Mouse (Mus musculus): Measurements from ENCODE around the gene Cxcl14. TPM values are rescaled to one million over a fixed set of nuclear protein-coding genes. Genes with fewer than 3 reads are reported as not detected.
A peak's percentile ranks its signal among the peaks of the same experiment; 100 is the strongest.

Gene Cxcl14
- polyA plus RNA-seq, 1 experiment from 2014 or later: 0.59 TPM

DNA sequence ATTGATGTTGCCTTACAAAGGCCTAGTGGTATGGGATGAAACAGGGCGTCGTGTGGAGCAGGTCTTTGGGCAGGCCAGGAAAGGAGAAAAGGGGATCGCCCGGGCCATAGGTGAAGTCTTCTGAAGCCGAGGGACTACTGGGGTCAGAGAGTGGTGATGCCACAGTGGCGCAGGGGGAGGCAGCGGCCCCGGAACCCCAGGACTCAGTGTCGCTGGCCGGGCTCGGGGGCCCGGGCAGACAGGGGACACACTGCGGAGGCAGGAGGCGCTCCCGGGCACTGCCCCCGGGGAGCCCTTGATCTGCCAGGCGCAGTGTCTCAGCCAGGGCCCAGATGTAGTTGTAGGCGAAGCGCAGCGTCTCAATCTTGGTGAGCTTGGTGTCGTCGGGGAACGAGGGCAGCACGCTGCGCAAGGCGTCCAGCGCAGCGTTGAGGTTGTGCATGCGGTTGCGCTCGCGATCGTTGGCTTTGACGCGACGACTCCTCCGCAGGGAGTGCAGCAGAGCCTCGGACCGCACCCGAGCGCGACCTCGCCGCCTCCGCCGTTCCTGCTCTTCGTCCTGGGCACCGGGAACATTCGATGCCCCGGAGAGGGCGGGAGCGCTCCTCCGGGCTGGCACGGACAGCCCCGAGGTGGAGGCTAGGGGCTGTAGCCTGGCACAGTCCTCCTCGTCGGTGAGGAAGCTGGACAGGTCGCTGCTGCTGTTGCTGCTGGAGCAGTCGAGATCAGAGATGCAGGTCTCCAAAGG is 45.0 kb downstream of the Cxcl14 start:
- WGBS: under 1% methylated on average over 55 of the region's 59 CpGs
- H3K4me2 ChIP-seq (ENCODE audit: low read length): no peak overlapping the region
- peaks cover 100% of the 10 kb centered on the region for H3K27me3 ChIP-seq (ENCODE audit: control insufficient read depth, insufficient read depth, low read length)
- peaks cover 0 to 2% of the 10 kb centered on the region in 2 experiments; a peak in 2 of 4 replicates for H3K4me1 ChIP-seq (ENCODE audit: control insufficient read depth in 2 of 2, insufficient read depth in 2 of 2, low read length in 2 of 2)
- H3K36me3 ChIP-seq (ENCODE audit: control insufficient read depth, insufficient read depth, low read length): no peaks in the 10 kb centered on the region
- ATAC-seq (ENCODE audit: insufficient number of reproducible peaks, insufficient read depth, low FRiP score, low read depth): no peak
- no peak overlapping the region for H3K9ac ChIP-seq (ENCODE audit: low read length)
- no peaks in the 10 kb centered on the region for H3K9me3 ChIP-seq (ENCODE audit: control insufficient read depth, low read length)
- H3K27ac ChIP-seq (replicated peaks in 1 of 2; ENCODE audit: control insufficient read depth in 1 of 2, insufficient read depth in 1 of 2, low read depth in 2 of 2, low read length in 2 of 2): no peak overlapping the region
- 0 out of 4 replicates have a peak overlapping the region, but pooled peaks of 1 of the 2 experiments have one; percentile 32 for H3K4me3 ChIP-seq (ENCODE audit: control insufficient read depth in 1 of 2, insufficient read depth in 1 of 2, low read depth in 1 of 2, low read length in 2 of 2)

DNA sequence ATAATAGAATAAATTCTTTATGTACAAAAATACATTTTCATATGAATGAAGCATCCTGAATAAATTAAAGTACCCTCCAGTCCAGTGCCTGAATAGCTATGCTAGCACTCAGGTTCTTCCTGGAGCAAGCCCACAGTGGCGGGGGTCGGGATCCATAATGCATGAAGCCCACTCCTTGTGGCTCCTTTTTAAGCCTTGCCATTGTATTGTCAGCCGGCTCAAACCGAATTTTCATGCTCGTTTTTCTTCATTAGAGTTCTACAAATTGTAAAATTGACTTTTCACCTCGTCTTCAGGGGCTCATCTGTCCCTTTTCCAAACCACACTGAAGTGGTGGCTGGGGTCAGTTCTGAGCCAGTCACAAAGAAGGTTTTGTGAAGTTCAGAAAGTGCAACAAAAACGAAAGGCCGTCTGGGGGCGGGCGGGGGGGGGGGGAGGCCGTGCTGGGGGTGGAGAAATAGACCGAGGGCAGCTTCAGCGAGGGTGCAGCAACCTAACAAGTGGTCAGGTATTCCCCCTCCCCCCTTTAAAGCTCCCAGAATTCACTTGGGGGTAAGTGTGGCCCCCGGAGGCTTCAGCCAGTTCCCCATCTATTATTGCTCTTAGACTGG is 45.7 kb downstream of the Cxcl14 start:
- no peak overlapping the region for H3K4me2 ChIP-seq (ENCODE audit: low read length)

DNA sequence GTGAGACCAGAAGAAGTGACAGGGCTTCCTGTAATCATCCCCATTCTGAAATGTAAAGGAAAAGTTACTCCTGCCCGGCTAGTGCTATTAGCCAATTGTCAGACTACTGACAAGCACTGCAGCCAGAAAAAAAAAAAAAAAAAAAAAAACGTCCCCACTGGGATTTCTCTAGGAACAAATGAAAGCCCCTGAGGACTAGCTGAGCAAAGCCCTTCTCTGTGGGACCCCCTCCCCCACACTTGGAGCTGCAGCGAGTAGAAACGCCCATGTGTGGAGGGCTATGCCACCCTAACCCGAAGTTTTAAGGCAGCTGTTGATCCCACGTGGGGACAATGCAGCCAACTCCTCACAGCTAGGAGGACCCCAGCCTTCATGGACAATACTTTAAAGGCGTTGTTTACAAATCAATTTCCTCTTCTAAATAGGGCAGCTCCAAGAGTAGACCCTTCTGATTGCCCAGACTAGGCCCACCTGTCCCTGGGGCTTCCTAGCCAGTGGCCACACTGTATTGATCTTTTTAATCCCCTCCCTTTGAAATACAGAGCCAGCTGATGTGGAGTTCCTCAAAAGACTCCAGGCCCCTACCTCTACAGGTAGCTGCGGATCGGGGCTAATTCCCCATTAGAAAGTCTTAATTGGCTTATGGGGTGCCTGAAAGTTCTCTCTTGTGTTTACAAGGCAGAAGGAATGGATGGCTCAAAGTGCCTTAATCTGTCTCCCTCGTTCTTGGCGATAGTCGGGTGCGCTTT is 46.6 kb downstream of the Cxcl14 start:
- Histone ChIP-seq H3K27ac (replicated peaks in 1 of 2; ENCODE audit: control insufficient read depth in 1 of 2, insufficient read depth in 1 of 2, low read depth in 2 of 2, low read length in 2 of 2) (no peak overlapping the region), H3K4me3 (ENCODE audit: control insufficient read depth in 1 of 2, insufficient read depth in 1 of 2, low read depth in 1 of 2, low read length in 2 of 2) (no peak overlapping the region), H3K4me2 (ENCODE audit: low read length) (no peak overlapping the region), H3K9ac (ENCODE audit: low read length) (no peak overlapping the region), H3K36me3 (ENCODE audit: control insufficient read depth, insufficient read depth, low read length) (no peaks in the 10 kb centered on the region), H3K4me1 (ENCODE audit: control insufficient read depth in 2 of 2, insufficient read depth in 2 of 2, low read length in 2 of 2) (peaks cover 0 to 2% of the 10 kb centered on the region in 2 experiments; a peak in 2 of 4 replicates), H3K27me3 (ENCODE audit: control insufficient read depth, insufficient read depth, low read length) (peaks cover 87% of the 10 kb centered on the region), H3K9me3 (ENCODE audit: control insufficient read depth, low read length) (0 out of 2 replicates have a peak, but pooled peaks cover 3% of the 10 kb centered on the region)
- 2% methylated on average over 13 of the region's 13 CpGs for WGBS
- no peak for ATAC-seq (ENCODE audit: insufficient number of reproducible peaks, insufficient read depth, low FRiP score, low read depth)

More for the DNA sequence above, 45.7 kb downstream of the Cxcl14 start:
- peaks cover 96% of the 10 kb centered on the region for H3K27me3 ChIP-seq (ENCODE audit: control insufficient read depth, insufficient read depth, low read length)
- H3K9ac ChIP-seq (ENCODE audit: low read length): no peak overlapping the region
- no peaks in the 10 kb centered on the region for H3K36me3 ChIP-seq (ENCODE audit: control insufficient read depth, insufficient read depth, low read length)
- ATAC-seq (ENCODE audit: insufficient number of reproducible peaks, insufficient read depth, low FRiP score, low read depth): no peak
- no peaks in the 10 kb centered on the region for H3K9me3 ChIP-seq (ENCODE audit: control insufficient read depth, low read length)
- no peak overlapping the region for H3K27ac ChIP-seq (replicated peaks in 1 of 2; ENCODE audit: control insufficient read depth in 1 of 2, insufficient read depth in 1 of 2, low read depth in 2 of 2, low read length in 2 of 2)
- WGBS: 3% methylated on average over 14 of the region's 14 CpGs
- peaks cover 0 to 2% of the 10 kb centered on the region in 2 experiments; a peak in 2 of 4 replicates for H3K4me1 ChIP-seq (ENCODE audit: control insufficient read depth in 2 of 2, insufficient read depth in 2 of 2, low read length in 2 of 2)
- H3K4me3 ChIP-seq (ENCODE audit: control insufficient read depth in 1 of 2, insufficient read depth in 1 of 2, low read depth in 1 of 2, low read length in 2 of 2): no peak overlapping the region

- H3K9me3 ChIP-seq (ENCODE audit: control insufficient read depth, low read length): peaks cover 6% of the 10 kb centered on the region; the same call in 1 of the 2 replicates
- WGBS: 76% methylated on average over 5 of the region's 5 CpGs
- no peaks in the 10 kb centered on the region for H3K36me3 ChIP-seq (ENCODE audit: control insufficient read depth, insufficient read depth, low read length)
- H3K27me3 ChIP-seq (ENCODE audit: control insufficient read depth, insufficient read depth, low read length): peaks cover 28% of the 10 kb centered on the region
- no peak overlapping the region for H3K27ac ChIP-seq (replicated peaks in 1 of 2; ENCODE audit: control insufficient read depth in 1 of 2, insufficient read depth in 1 of 2, low read depth in 2 of 2, low read length in 2 of 2)
- H3K4me3 ChIP-seq (ENCODE audit: control insufficient read depth in 1 of 2, insufficient read depth in 1 of 2, low read depth in 1 of 2, low read length in 2 of 2): no peak overlapping the region
- no peaks in the 10 kb centered on the region for H3K4me1 ChIP-seq (ENCODE audit: control insufficient read depth in 2 of 2, insufficient read depth in 2 of 2, low read length in 2 of 2)
- no peak overlapping the region for H3K4me2 ChIP-seq (ENCODE audit: low read length)
- ATAC-seq (ENCODE audit: insufficient number of reproducible peaks, insufficient read depth, low FRiP score, low read depth): no peak
- H3K9ac ChIP-seq (ENCODE audit: low read length): no peak overlapping the region
These were observed 53.2 kb downstream of the Cxcl14 start for GRCm38 (mm10) chr13:56243104-56243503.

DNA sequence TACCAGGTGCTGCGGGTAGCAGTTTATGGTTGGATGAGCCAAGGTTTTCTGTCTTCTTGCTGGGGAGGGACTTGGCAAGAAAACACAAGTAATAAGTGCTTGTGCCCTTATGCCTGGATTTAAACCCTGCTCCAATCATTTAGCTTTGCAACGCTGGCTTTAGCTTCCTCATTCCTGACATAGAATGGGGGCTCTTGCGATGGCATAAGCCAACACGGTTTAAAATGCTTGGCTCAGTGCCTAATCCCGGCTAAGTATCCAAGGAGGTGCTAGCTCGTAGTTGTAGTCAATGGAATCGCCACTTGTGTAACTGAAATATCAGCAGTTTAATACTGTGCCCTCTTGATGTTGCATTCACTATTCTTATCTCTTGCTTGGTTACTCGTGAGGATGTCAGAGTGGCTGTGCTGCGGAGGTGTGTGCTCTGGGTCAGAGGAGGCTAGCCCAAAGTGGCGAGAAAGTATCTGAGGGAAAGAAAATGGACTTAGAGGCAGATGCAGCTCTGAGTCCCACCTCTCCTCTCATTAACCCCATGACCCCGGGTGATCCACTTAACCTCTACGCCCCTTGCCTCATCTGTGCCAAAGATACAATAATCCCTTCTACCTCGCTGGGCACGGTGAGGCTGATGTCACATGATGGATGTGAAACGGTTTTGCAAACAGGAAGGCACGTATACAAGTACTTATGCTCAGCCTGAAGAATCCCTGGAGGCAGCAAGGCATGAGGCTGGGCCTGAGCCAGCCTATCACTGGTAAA is 56.2 kb downstream of the Cxcl14 start:
- H3K4me3 ChIP-seq (ENCODE audit: control insufficient read depth in 1 of 2, insufficient read depth in 1 of 2, low read depth in 1 of 2, low read length in 2 of 2): no peak overlapping the region
- peaks cover 24% of the 10 kb centered on the region for H3K27me3 ChIP-seq (ENCODE audit: control insufficient read depth, insufficient read depth, low read length)
- no peak overlapping the region for H3K4me2 ChIP-seq (ENCODE audit: low read length)
- no peaks in the 10 kb centered on the region for H3K4me1 ChIP-seq (ENCODE audit: control insufficient read depth in 2 of 2, insufficient read depth in 2 of 2, low read length in 2 of 2)
- no peaks in the 10 kb centered on the region for H3K36me3 ChIP-seq (ENCODE audit: control insufficient read depth, insufficient read depth, low read length)
- WGBS: 55% methylated on average over 16 of the region's 16 CpGs
- no peak for ATAC-seq (ENCODE audit: insufficient number of reproducible peaks, insufficient read depth, low FRiP score, low read depth)
- H3K9ac ChIP-seq (ENCODE audit: low read length): no peak overlapping the region
- H3K9me3 ChIP-seq (ENCODE audit: control insufficient read depth, low read length): peaks cover 6% of the 10 kb centered on the region; the same call in 1 of the 2 replicates
- no peak overlapping the region for H3K27ac ChIP-seq (replicated peaks in 1 of 2; ENCODE audit: control insufficient read depth in 1 of 2, insufficient read depth in 1 of 2, low read depth in 2 of 2, low read length in 2 of 2)

Other genes starting within 250 kb of the Cxcl14 start
- 102 and 107 TPM in 2 replicates for gene H2afy, start 160.2 kb downstream of the Cxcl14 start, polyA plus RNA-seq (2014; fragmentation: Nextera tagmentation; extraction: Ambion mirVana)
- 0.28 and 0.58 TPM in 2 replicates for gene Tifab, start 117.7 kb downstream of the Cxcl14 start, polyA plus RNA-seq (2014; fragmentation: Nextera tagmentation; extraction: Ambion mirVana)
- not detected in 2 replicates for gene Neurog1, start 44.4 kb downstream of the Cxcl14 start, polyA plus RNA-seq (2014; fragmentation: Nextera tagmentation; extraction: Ambion mirVana)
- not detected in 2 replicates for gene Gm3045, start 130.0 kb upstream of the Cxcl14 start, polyA plus RNA-seq (2014; fragmentation: Nextera tagmentation; extraction: Ambion mirVana)
- not detected in 2 replicates for gene Slc25a48, start 141.8 kb upstream of the Cxcl14 start, polyA plus RNA-seq (2014; fragmentation: Nextera tagmentation; extraction: Ambion mirVana)
- not detected in 2 replicates for gene Il9, start 185.7 kb upstream of the Cxcl14 start, polyA plus RNA-seq (2014; fragmentation: Nextera tagmentation; extraction: Ambion mirVana)
- 1.3 and 1.5 TPM in 2 replicates for gene Fbxl21, start 225.9 kb upstream of the Cxcl14 start, polyA plus RNA-seq (2014; fragmentation: Nextera tagmentation; extraction: Ambion mirVana)